Mouse (Mus musculus) left cerebral cortex, postnatal 36 days (tissue): ENCODE results near the gene Pde9a. TPM values are rescaled to one million over a fixed set of nuclear protein-coding genes. Genes with fewer than 3 reads are reported as not detected.
A peak's percentile ranks its signal among the peaks of the same experiment; 100 is the strongest.
"Not testable (repeated sequence)": the region's sequence is repeated elsewhere in the genome, so short reads cannot be mapped to it uniquely, and the experiment has no call there.

Experiments used
- DNase-seq, 2 experiments: peaks; one replicate each; pipeline ENCODE4 v3.0.0; 2021 to 2022; ENCODE audit warnings: low spot score in 2 of 2, mixed read lengths in 1 of 2
- intact Hi-C: fragments of 180-260 bp; cut with DNase I; formaldehyde crosslinking; loops from one replicate; pipeline ENCODE4 v1.15.1; 2025
- total RNA-seq, 2 experiments: library from RNA; stranded (reverse); gene quantifications; 2 replicates each; pipeline ENCODE4 v1.2.3; 2021

Pde9a gene
- total RNA-seq, result 10 to 100 TPM; 19.7 to 30.6 TPM

- DNase-seq, result peak; percentile 49 to 57
- intact Hi-C loops, result loop anchor here (5.0 kb wide), 1 partner anchor 41 kb away; no protein-coding TSS in a partner anchor
Measured at GRCm38 (mm10) chr17:31385671-31386665, at the start of gene Pde9a. TSS of gene Pde9a (plus strand) at chr17:31386210.

DNA sequence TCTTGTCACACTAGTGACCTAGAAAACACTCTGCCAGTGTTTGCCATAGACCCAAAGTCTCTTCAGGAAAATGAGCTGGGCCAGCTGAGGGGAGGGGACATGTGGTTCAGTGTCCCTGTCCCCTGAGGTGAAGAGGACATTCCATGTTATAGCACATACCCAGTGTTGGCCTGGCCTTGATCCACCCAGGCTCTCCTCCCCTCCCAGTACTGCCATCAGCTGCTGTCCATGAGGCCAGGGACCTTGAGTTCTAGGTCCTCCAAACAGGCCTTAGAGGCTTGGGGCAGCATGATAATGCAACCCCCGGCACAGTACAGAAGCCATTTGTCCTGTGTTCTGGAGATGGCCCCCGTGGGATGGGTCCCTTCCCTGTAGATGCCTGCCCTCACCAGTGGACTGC lies 46.2 kb upstream of the Pde9a start:
- no peak for DNase-seq
- intact Hi-C loops, result loop anchor here (10.0 kb wide), 1 partner anchor 325 kb away; no protein-coding TSS in a partner anchor

DNA sequence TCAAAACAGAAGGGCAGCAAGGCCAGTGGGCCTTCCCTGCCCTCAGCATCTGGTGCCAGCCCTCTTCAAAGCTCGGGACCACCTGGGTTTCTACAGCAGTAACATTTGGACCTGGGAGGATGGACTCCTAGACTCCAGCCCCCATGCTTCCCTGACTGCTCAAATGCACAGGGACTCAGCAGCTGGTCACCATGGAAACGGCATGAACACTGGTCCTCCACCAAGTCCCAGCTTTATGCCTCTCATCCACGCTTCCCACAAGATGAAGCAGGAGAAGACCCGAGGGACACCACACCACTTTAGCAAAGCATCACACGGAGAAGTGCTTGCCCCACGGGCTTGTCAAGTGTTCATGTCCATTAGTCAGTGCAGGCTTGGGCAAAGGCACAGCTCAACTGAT lies 43.8 kb upstream of the Pde9a start:
- intact Hi-C loops, result no loop called here
- DNase-seq, result no peak

- intact Hi-C loops, result no loop called here
- peak; percentile 54 to 62 for DNase-seq
Measured at GRCm38 (mm10) chr17:31344172-31344801, 41.7 kb upstream of the Pde9a start.

GRCm38 (mm10) chr17:31344816-31345215 lies 41.2 kb upstream of the Pde9a start:
- no peak for DNase-seq
- intact Hi-C loops, result no loop called here

DNA sequence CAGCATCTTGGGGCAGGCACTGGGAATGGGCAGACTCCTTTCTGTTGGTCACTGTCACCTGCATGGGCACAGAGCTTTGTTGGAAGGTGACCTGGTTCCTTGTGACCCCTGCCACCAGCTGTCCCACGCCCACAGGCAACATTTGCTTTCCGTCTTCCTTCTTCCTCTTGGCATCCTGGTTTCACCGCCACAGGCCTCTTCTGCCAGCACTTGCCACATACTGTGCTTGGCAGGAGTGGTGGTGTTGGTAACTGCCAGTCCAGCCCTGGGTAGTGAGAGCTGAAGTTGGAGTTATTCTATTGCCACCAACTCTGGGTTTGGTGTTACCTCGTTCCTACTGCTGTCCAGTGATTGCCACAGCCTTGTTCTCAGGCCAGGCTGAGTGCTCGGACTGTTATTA lies 37.9 kb upstream of the Pde9a start:
- intact Hi-C loops, result no loop called here

DNA sequence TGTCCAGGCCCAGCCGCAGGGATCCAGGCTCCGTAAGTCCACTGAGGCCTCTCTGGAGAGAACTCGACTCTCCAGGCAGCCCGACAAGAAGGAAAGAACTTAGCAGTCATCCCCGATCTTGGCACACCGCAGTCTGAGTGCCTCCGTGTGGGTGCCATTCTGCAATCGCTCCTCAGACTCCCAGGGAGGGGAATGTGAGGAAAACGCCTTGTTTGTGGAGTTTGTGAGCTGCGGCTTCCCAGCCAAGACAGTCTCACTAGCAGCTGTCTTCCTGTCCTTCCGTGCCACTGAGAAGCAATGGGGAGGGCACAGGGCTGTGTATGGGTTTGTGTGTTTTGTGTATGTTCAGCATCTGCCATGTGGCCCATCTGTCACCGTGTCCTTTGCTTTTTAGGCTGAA lies 36.6 kb upstream of the Pde9a start:
- DNase-seq, result peak; percentile 39 to 44
- intact Hi-C loops, result no loop called here

More for the DNA sequence above, 37.9 kb upstream of the Pde9a start:
- no peak for DNase-seq

GRCm38 (mm10) chr17:31351984-31352383 lies 34.0 kb upstream of the Pde9a start:
- DNase-seq, result no peak
- intact Hi-C loops, result no loop called here

GRCm38 (mm10) chr17:31353255-31353654 lies 32.8 kb upstream of the Pde9a start:
- DNase-seq, result peak in 1 of 2 experiments; percentile 26
- intact Hi-C loops, result no loop called here

DNA sequence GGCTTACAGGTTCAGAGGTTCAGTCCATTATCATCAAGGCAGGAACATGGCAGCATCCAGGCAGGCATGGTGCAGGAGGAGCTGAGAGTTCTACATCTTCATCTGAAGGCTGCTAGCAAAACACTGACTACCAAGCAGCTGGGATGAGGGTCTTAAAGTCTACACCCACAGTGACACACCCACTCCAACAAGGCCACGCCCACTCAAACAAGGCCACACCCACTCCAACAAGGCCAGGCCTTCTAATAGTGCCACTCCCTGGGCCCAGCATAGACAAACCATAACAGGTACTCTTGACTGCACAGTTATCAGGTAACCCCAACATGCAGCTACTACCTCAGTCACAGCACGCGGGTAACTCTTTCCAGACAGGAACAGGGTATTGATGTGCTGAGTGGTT lies 31.3 kb upstream of the Pde9a start:
- intact Hi-C loops, DNase-seq: not testable (repeated sequence)

DNA sequence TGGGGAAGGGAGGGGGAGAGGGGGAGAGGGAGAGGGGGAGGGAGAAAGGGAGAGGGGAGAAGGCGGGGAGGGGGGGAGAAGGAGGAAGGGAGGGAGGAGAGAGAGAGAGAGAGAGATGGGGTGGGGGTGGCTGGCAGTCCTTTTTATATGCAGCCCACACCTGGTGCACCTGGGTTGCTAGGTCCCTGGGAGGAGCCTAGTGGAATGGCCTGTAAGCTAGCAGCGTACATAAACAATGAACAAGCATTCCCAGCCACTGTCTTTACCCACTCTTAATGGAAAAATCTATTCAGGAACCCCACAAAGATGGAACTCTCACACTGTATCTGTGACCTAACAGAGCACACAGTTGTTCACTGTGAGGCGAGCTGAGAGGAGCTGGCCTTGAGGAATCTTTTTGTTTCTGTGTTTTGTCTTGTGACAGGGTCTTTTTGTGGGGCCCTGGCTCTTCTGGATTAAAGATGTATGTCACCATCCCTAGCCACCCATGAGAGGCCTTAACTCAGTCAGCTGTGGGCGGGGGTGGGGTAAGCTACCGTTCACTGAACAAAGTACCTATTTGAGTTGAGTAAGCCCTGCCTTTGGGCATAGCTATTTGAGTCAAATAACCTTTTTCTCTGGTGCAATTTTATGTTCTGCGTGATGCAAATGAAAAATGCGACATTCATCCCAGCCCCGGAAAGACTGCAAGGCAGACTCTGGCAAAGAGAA lies 30.1 kb upstream of the Pde9a start:
- intact Hi-C loops, result no loop called here

GRCm38 (mm10) chr17:31360582-31360981 lies 25.4 kb upstream of the Pde9a start:
- intact Hi-C loops, result no loop called here
- DNase-seq, result no peak

More for the DNA sequence above, 30.1 kb upstream of the Pde9a start:
- DNase-seq, result no peak

GRCm38 (mm10) chr17:31365586-31366166 lies 20.3 kb upstream of the Pde9a start:
- DNase-seq, result no peak
- intact Hi-C loops, result no loop called here

DNA sequence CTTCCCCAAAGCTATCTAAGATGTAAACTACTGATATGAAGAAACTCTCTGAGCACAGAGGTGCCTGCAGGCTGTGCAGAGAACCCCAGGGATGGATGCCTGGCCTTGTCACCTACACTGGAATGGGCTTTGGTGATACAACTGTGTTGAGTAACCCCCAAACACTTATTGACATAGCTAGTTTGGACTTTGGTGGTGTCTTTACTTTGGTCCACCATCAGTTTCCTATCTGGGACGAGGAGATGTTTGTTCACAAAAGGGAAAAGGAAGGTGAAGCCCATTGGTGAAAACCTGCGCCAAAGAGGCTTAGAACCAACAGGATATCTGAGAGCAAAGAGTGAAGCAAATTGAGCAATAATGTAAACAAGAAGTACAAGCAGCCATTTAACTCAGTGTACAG lies 15.8 kb upstream of the Pde9a start:
- intact Hi-C loops, result no loop called here
- no peak for DNase-seq

DNA sequence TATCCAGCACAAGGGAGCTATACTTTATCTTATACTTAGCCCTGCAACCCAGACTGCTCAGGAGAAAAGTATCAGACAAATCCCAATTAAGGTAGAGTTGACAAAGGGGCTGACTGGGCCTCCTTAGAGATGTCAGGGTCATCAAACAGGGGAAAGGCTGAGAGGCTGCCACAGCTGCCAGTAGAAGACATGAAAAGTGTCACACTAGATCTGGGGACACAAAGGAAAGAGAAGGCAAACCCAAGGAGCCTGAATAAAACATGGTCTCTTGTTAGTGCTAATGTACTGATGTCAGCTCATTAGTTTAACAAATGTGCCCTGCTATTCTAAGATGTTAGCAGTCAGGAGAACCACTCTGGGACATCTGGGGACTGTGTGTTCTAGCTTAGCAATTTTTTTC lies 15.1 kb upstream of the Pde9a start:
- intact Hi-C loops, result no loop called here
- no peak for DNase-seq

DNA sequence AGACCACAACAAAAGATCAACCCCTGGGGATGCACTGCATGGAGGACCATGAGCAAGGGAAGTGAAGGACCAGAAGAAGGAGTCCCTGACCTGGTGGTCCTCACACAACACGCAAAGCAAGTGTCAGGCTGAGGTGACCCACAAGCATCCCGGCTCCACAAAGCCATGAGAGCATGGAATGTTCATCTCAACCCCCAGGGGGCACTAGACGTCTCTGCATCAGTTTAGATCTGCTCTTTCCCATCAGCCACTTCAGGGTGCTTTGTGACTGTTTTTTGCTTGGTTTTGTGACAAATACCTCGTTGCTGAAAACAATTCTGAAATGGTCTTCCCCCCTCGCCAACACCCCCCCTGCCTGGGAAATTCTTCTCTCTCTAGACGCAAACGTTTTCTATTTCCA lies 8.0 kb upstream of the Pde9a start:
- peak; percentile 55 to 72 for DNase-seq
- intact Hi-C loops, result loop anchor here (1.0 to 2.0 kb wide), 2 partner anchors 70 to 115 kb away; no protein-coding TSS in a partner anchor

DNA sequence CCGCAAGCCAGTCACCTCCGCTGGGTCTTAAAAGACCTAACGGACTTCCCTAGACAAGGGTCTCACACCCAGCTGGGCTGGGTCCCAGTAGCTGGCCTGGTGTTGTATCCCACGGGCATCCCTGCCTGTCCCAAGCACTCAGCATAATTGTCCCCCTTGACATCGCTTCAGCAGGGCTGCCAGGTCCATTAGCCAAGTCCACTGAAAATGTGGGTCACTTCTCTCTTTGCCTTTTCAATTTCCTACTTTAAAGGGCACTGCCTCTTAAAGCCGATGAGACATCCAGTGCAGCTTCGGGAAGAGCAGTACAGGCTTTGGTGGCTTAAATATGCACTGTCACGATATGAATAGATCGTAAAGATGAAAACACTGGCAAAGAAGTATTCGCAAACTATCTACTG lies 7.6 kb upstream of the Pde9a start:
- peak in 1 of 2 experiments; percentile 40 for DNase-seq
- intact Hi-C loops, result loop anchor here (1.0 to 2.0 kb wide), 2 partner anchors 70 to 114 kb away; no protein-coding TSS in a partner anchor

GRCm38 (mm10) chr17:31379086-31379485 lies 6.9 kb upstream of the Pde9a start:
- DNase-seq, result no peak
- intact Hi-C loops, result loop anchor here (2.0 kb wide), 1 partner anchor 114 kb away; no protein-coding TSS in a partner anchor

DNA sequence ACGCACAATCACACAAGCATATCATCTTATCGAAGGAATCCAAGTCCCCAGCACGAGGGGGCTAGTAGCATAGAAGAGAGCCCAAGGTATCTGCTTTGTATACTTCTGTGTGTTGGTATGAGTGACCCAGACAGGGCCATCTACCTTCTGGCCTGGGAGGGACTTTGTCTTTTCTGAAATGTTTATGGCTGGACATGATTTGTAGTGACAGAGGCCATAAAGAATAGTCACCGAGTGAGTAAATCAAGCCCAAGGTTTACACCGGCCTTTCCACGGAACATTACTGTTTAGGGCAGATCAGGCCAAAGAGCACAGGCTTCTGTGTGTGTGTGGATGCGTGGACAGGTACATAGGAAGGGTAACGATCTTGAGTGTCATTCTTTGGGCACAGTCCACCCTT lies 6.1 kb upstream of the Pde9a start:
- intact Hi-C loops, result loop anchor here (2.0 kb wide), 1 partner anchor 113 kb away; no protein-coding TSS in a partner anchor

More for the DNA sequence above, 6.1 kb upstream of the Pde9a start:
- no peak for DNase-seq
